Mouse (Mus musculus) CH12.LX (cell line): ENCODE results near the gene Tmem52. TPM values are rescaled to one million over a fixed set of nuclear protein-coding genes. Genes with fewer than 3 reads are reported as not detected.

Experiments
- DNase-seq: peaks from one replicate; pipeline ENCODE4 v3.0.0-alpha.2; 2013; ENCODE audit errors: extremely low read depth
- H3K27ac ChIP-seq: 2 replicates; pipeline ENCODE4 v1.5.1; 2012; ENCODE audit warnings: low read depth, mild to moderate bottlenecking, control low read depth, moderate library complexity; ENCODE audit not compliant: insufficient read depth
- H3K27me3 ChIP-seq: replicated peaks from 2 replicates; pipeline ENCODE3; 2012; ENCODE audit warnings: inconsistent platforms
- H3K36me3 ChIP-seq, 2 experiments: replicated peaks in 1 of 2; 2 replicates each; pipeline versions ENCODE3 to v1.6.1; 2012; ENCODE audit warnings: inconsistent platforms in 1 of 2, low read length in 1 of 2, mild to moderate bottlenecking in 1 of 2, mixed read lengths in 1 of 2, moderate library complexity in 1 of 2; ENCODE audit not compliant: control insufficient read depth in 1 of 2, insufficient read depth in 1 of 2
- H3K4me1 ChIP-seq, 2 experiments: 2 replicates each; pipeline ENCODE4 v1.6.1; 2012; ENCODE audit warnings: inconsistent platforms in 1 of 2, moderate library complexity in 1 of 2; ENCODE audit not compliant: insufficient read depth in 2 of 2, control insufficient read depth in 1 of 2
- H3K4me2 ChIP-seq: 2 replicates; pipeline ENCODE4 v1.6.1; 2012; ENCODE audit warnings: low read depth, mild to moderate bottlenecking, control low read depth; ENCODE audit not compliant: poor library complexity, insufficient read depth, severe bottlenecking
- H3K4me3 ChIP-seq, 3 experiments: fragments of 150-350 bp in 1 of 3; sonication (generic) in 1 of 3; replicated peaks in 1 of 3; 2 replicates each; pipeline versions ENCODE3 to v1.5.1; 2011 to 2012; ENCODE audit warnings: low read depth in 2 of 3, low read length in 2 of 3, mild to moderate bottlenecking in 2 of 3, moderate library complexity in 2 of 3, control low read depth in 1 of 3, improper control_type of control experiment in 1 of 3, inconsistent platforms in 1 of 3, mixed read lengths in 1 of 3; ENCODE audit not compliant: poor library complexity in 1 of 3
- H3K79me2 ChIP-seq: replicated peaks from 2 replicates; pipeline ENCODE4 v1.6.1; 2012; ENCODE audit warnings: mild to moderate bottlenecking, moderate library complexity; ENCODE audit not compliant: control insufficient read depth, poor library complexity, insufficient read depth, severe bottlenecking; ENCODE audit errors: extremely low read depth
- H3K9ac ChIP-seq: 2 replicates; pipeline ENCODE4 v1.6.1; 2012; ENCODE audit warnings: low read depth, mild to moderate bottlenecking, control low read depth, moderate library complexity; ENCODE audit not compliant: insufficient read depth
- H3K9me3 ChIP-seq: replicated peaks from 2 replicates; pipeline ENCODE3; 2012; ENCODE audit warnings: low read length, inconsistent platforms, mixed read lengths
- BHLHE40 ChIP-seq: IDR thresholded peaks from 2 replicates; pipeline ENCODE4 v1.6.1; 2011; ENCODE audit warnings: mild to moderate bottlenecking, low read depth, low read length, improper control_type of control experiment
- CHD2 ChIP-seq: IDR thresholded peaks from 2 replicates; pipeline ENCODE4 v1.6.1; 2011; ENCODE audit warnings: low read length, improper control_type of control experiment
- E2F4 ChIP-seq: IDR thresholded peaks from 2 replicates; pipeline ENCODE4 v1.6.1; 2011; ENCODE audit warnings: low read depth, low read length, improper control_type of control experiment; ENCODE audit not compliant: insufficient replicate concordance
- ELF1 ChIP-seq: IDR thresholded peaks from 2 replicates; pipeline ENCODE4 v1.6.1; 2014; ENCODE audit warnings: low read depth, mild to moderate bottlenecking, inconsistent platforms, low read length, improper control_type of control experiment
- EP300 ChIP-seq: IDR thresholded peaks from 2 replicates; pipeline ENCODE4 v1.6.1; 2011; ENCODE audit warnings: low read length, improper control_type of control experiment
- GABPA ChIP-seq: IDR thresholded peaks from 2 replicates; pipeline ENCODE4 v1.6.1; 2012; ENCODE audit warnings: low read depth, low read length, improper control_type of control experiment, inconsistent platforms; ENCODE audit not compliant: insufficient replicate concordance
- HCFC1 ChIP-seq: IDR thresholded peaks from 2 replicates; pipeline ENCODE4 v1.6.1; 2012; ENCODE audit warnings: low read depth, mild to moderate bottlenecking, inconsistent platforms, low read length, improper control_type of control experiment
- IRF4 ChIP-seq: IDR thresholded peaks from 2 replicates; pipeline ENCODE4 v1.6.1; 2014; ENCODE audit warnings: low read depth, mild to moderate bottlenecking, inconsistent platforms, low read length, improper control_type of control experiment
- JUN ChIP-seq: IDR thresholded peaks from 2 replicates; pipeline ENCODE4 v1.6.1; 2011; ENCODE audit warnings: low read depth, mild to moderate bottlenecking, low read length, improper control_type of control experiment, moderate library complexity; ENCODE audit not compliant: insufficient read depth
- KAT2A ChIP-seq: IDR thresholded peaks from 2 replicates; pipeline ENCODE4 v1.6.1; 2012; ENCODE audit warnings: low read length, improper control_type of control experiment, inconsistent platforms; ENCODE audit not compliant: insufficient replicate concordance
- MAFK ChIP-seq: IDR thresholded peaks from 2 replicates; pipeline ENCODE4 v1.6.1; 2011; ENCODE audit warnings: low read length, improper control_type of control experiment; ENCODE audit not compliant: insufficient replicate concordance
- MEF2A ChIP-seq: IDR thresholded peaks from 2 replicates; pipeline ENCODE4 v1.6.1; 2014; ENCODE audit warnings: low read depth, mild to moderate bottlenecking, inconsistent platforms, low read length, improper control_type of control experiment, borderline replicate concordance
- MXI1 ChIP-seq: IDR thresholded peaks from 2 replicates; pipeline ENCODE4 v1.6.1; 2011; ENCODE audit warnings: mild to moderate bottlenecking, low read depth, low read length, improper control_type of control experiment
- MYC ChIP-seq: IDR thresholded peaks from 2 replicates; pipeline ENCODE4 v1.6.1; 2011; ENCODE audit warnings: low read depth, mild to moderate bottlenecking, improper control_type of control experiment, low read length
- NELFE ChIP-seq: IDR thresholded peaks from 2 replicates; pipeline ENCODE4 v1.6.1; 2011; ENCODE audit warnings: low read depth, low read length, improper control_type of control experiment
- NRF1 ChIP-seq: IDR thresholded peaks from 2 replicates; pipeline ENCODE4 v1.6.1; 2014; ENCODE audit warnings: low read depth, mild to moderate bottlenecking, inconsistent platforms, low read length, improper control_type of control experiment, moderate library complexity
- PAX5 ChIP-seq: IDR thresholded peaks from 2 replicates; pipeline ENCODE4 v1.6.1; 2012; ENCODE audit warnings: low read length, inconsistent platforms, mixed read lengths
- POLR2A ChIP-seq: IDR thresholded peaks from 2 replicates; pipeline ENCODE4 v1.6.1; 2011; ENCODE audit warnings: low read depth, mild to moderate bottlenecking, improper control_type of control experiment, low read length
- RAD21 ChIP-seq: IDR thresholded peaks from 2 replicates; pipeline ENCODE4 v1.6.1; 2011; ENCODE audit warnings: low read depth, mild to moderate bottlenecking, low read length, improper control_type of control experiment, moderate library complexity
- RCOR1 ChIP-seq: conservative IDR thresholded peaks from 2 replicates; pipeline ENCODE4 v1.6.1; 2012; ENCODE audit warnings: low read depth, mild to moderate bottlenecking, inconsistent platforms, low read length, improper control_type of control experiment
- SIN3A ChIP-seq: IDR thresholded peaks from 2 replicates; pipeline ENCODE4 v1.6.1; 2012; ENCODE audit warnings: low read length, improper control_type of control experiment, inconsistent platforms
- TCF12 ChIP-seq: IDR thresholded peaks from 2 replicates; pipeline ENCODE4 v1.6.1; 2014; ENCODE audit warnings: low read depth, mild to moderate bottlenecking, inconsistent platforms, low read length, improper control_type of control experiment
- USF1 ChIP-seq: IDR thresholded peaks from 2 replicates; pipeline ENCODE4 v1.6.1; 2014; ENCODE audit warnings: low read depth, mild to moderate bottlenecking, inconsistent platforms, low read length, improper control_type of control experiment
- USF2 ChIP-seq: conservative IDR thresholded peaks from 2 replicates; pipeline ENCODE4 v1.6.1; 2011; ENCODE audit warnings: low read depth, low read length, improper control_type of control experiment
- ZKSCAN1 ChIP-seq: IDR thresholded peaks from 2 replicates; pipeline ENCODE4 v1.6.1; 2012; ENCODE audit warnings: low read depth, inconsistent platforms, low read length, improper control_type of control experiment, borderline replicate concordance
- dilution Hi-C: fragments of 300-500 bp; cut with MboI; formaldehyde crosslinking; loops from 2 replicates; pipeline ENCODE4 v1.14.3; 2020; ENCODE audit warnings: low sequenced_read_pairs; ENCODE audit not compliant: extremely low pct_unique_long_range_greater_than_20kb, extremely low pct_ligation_motif_present
- in situ Hi-C: fragments of 300-500 bp; cut with MboI; formaldehyde crosslinking; loops from 3 replicates; pipeline ENCODE4 v1.14.3; 2019; ENCODE audit warnings: low sequenced_read_pairs, low pct_ligation_motif_present, low pct_unique_long_range_greater_than_20kb, mixed read lengths
- polyA plus RNA-seq: library from polyadenylated mRNA; unstranded; fragments of >175 nt; gene quantifications from 2 replicates; pipeline ENCODE4 v1.2.1, GENCODE M21; 2012; ENCODE audit warnings: low read depth; ENCODE audit not compliant: insufficient read length
- total RNA-seq, 2 experiments: library from RNA; depleted of rRNA; stranded (reverse); fragments of 300-350 nt in 1 of 2; fragments of >200 nt in 1 of 2; gene quantifications; 2 replicates each; pipeline ENCODE4 v1.2.3; 2012 to 2014

Gene Tmem52
- total and polyA plus RNA-seq, 3 experiments, result 0.34 to 0.59 TPM; not detected in 1

GRCm38 (mm10) chr4:155490990-155491504, 22.1 kb downstream of the Tmem52 start, which contains the start of gene Gnb1:
TSS of gene Gnb1 (plus strand) at chr4:155491361.
- Histone ChIP-seq H3K27ac (peak within 1 kb of the TSS; percentile 78), H3K4me1 (peaks cover 30 to 67% of the 10 kb centered on the region in 2 experiments), H3K9ac (peak within 1 kb of the TSS; percentile 100), H3K4me3 (peak within 1 kb of the TSS; percentile 90 to 92 (median 91)), H3K36me3 (peaks cover 0 to 10% of the 10 kb centered on the region in 2 experiments), H3K4me2 (peak within 1 kb of the TSS; percentile 53)
- in situ Hi-C loops, result no loop called here
- dilution Hi-C loops, result no loop called here
- peak; percentile 85 for DNase-seq
- TF ChIP-seq MXI1 (peak; percentile 95), HCFC1 (peak; percentile 72), RCOR1 (no peak), MEF2A (peak; percentile 20; the same call in 1 of the 2 replicates), GABPA (no peak), POLR2A (peak; percentile 61; the same call in 1 of the 2 replicates), TCF12 (peak; percentile 86), PAX5 (no peak), MYC (peak; percentile 65; the same call in 1 of the 2 replicates), USF2 (no peak), E2F4 (no peak), USF1 (no peak), ELF1 (peak; percentile 46), NRF1 (peak; percentile 86), BHLHE40 (peak; percentile 97), EP300 (no peak), JUN (no peak)
- TF ChIP-seq, all 38 proteins: peak for 9
- Histone ChIP-seq H3K79me2 (peaks cover 46% of the 10 kb centered on the region), H3K9me3 (no peaks in the 10 kb centered on the region), H3K27me3 (no peaks in the 10 kb centered on the region)

GRCm38 (mm10) chr4:155491529-155492130, 22.7 kb downstream of the Tmem52 start:
- dilution Hi-C loops, result no loop called here
- no peak for TF ChIP-seq BHLHE40
- no peak for TF ChIP-seq IRF4
- TF ChIP-seq MAFK, result no peak
- no peak for TF ChIP-seq E2F4
- no peak for TF ChIP-seq MXI1
- no peak for TF ChIP-seq ZKSCAN1
- no peak for TF ChIP-seq CHD2
- TF ChIP-seq SIN3A, result no peak
- TF ChIP-seq KAT2A, result no peak
- no peak for TF ChIP-seq NELFE
- no peak for TF ChIP-seq RAD21
- TF ChIP-seq, all 38 proteins: peak for 0
- peaks cover 52% of the 10 kb centered on the region for H3K79me2 ChIP-seq
- peaks cover 30 to 65% of the 10 kb centered on the region in 2 experiments for H3K4me1 ChIP-seq
- in situ Hi-C loops, result no loop called here
- H3K9me3 ChIP-seq, result no peaks in the 10 kb centered on the region
- peak overlapping the region; percentile 60 for H3K27ac ChIP-seq
- H3K27me3 ChIP-seq, result no peaks in the 10 kb centered on the region
- H3K4me2 ChIP-seq, result no peak overlapping the region
- H3K36me3 ChIP-seq, result peaks cover 0 to 15% of the 10 kb centered on the region in 2 experiments
- DNase-seq, result no peak
- H3K9ac ChIP-seq, result peak overlapping the region; percentile 100
- H3K4me3 ChIP-seq, result peak overlapping the region; percentile 90 to 92 (median 91)
